Comparison of ENCODE assay signal across 9 mouse cellular contexts in genomic region chr13:109664956-109665802, GRCm38 (mm10).
A peak's percentile ranks its signal among the peaks of the same experiment; 100 is the strongest.
DNase-seq lines count a peak whose midpoint lies in the region; ATAC-seq and TF ChIP-seq lines count a peak whose summit lies in the region.
"Had no signal": no experiment of that assay in that cellular context is flagged by ENCODE, and none has a peak within 500 bp of the region (broad histone marks: within the 10 kb centered on the region; RNA-seq: fewer than 3 reads in every experiment).

No protein-coding gene starts in this region.

- no peak overlapping the region for H3K9ac ChIP-seq in forebrain, embryonic 13.5 days
- H3K9ac ChIP-seq in forebrain, embryonic 14.5 days (ENCODE audit: low read length): no peak overlapping the region
- no peak overlapping the region for H3K9ac ChIP-seq in lung, postnatal 0 days (replicated peaks; ENCODE audit: low read depth)
- no peak overlapping the region; the same call in 1 of the 2 replicates for H3K9ac ChIP-seq in stomach, embryonic 16.5 days (ENCODE audit: low read length)

- no peaks in the 10 kb centered on the region for H3K36me3 ChIP-seq in forebrain, embryonic 13.5 days (ENCODE audit: poor library complexity, severe bottlenecking)
- no peaks in the 10 kb centered on the region for H3K36me3 ChIP-seq in forebrain, embryonic 14.5 days (ENCODE audit: control insufficient read depth, insufficient read depth, low read length)
- no peaks in the 10 kb centered on the region for H3K36me3 ChIP-seq in lung, postnatal 0 days (ENCODE audit: insufficient read depth, low read length)
- no peaks in the 10 kb centered on the region for H3K36me3 ChIP-seq in stomach, embryonic 16.5 days (ENCODE audit: control insufficient read depth, insufficient read depth, low read length)
- H3K36me3 ChIP-seq: embryonic facial prominence, embryonic 10.5 days had no signal

- H3K4me2 ChIP-seq in forebrain, embryonic 13.5 days: no peak overlapping the region
- H3K4me2 ChIP-seq in forebrain, embryonic 14.5 days (ENCODE audit: low read length): no peak overlapping the region
- no peak overlapping the region for H3K4me2 ChIP-seq in lung, postnatal 0 days (replicated peaks; ENCODE audit: low read depth, low read length)
- no peak overlapping the region for H3K4me2 ChIP-seq in stomach, embryonic 16.5 days (ENCODE audit: low read depth, low read length)

- TF ChIP-seq CTCF in lung, postnatal 0 days (IDR thresholded peaks at IDR 0.05): no peak

- H3K4me1 ChIP-seq in forebrain, embryonic 13.5 days: 0 out of 2 replicates have a peak, but pooled peaks cover 6% of the 10 kb centered on the region
- H3K4me1 ChIP-seq in forebrain, embryonic 14.5 days (ENCODE audit: control insufficient read depth, insufficient read depth, low read length): no peaks in the 10 kb centered on the region
- H3K4me1 ChIP-seq in lung, postnatal 0 days (ENCODE audit: insufficient read depth, low read depth, low read length): peaks cover 12% of the 10 kb centered on the region; the same call in 1 of the 2 replicates
- H3K4me1 ChIP-seq in stomach, embryonic 16.5 days (ENCODE audit: control insufficient read depth, insufficient read depth, low read length): peaks cover 19% of the 10 kb centered on the region

- peak; percentile 83 for TF ChIP-seq EP300 in lung, postnatal 0 days (IDR thresholded peaks at IDR 0.05)

- H3K27me3 ChIP-seq in forebrain, embryonic 13.5 days: no peaks in the 10 kb centered on the region
- no peaks in the 10 kb centered on the region for H3K27me3 ChIP-seq in forebrain, embryonic 14.5 days (replicated peaks; ENCODE audit: control insufficient read depth, insufficient read depth, low read length)
- no peaks in the 10 kb centered on the region for H3K27me3 ChIP-seq in lung, postnatal 0 days (replicated peaks; ENCODE audit: insufficient read depth, low read length)
- H3K27me3 ChIP-seq in stomach, embryonic 16.5 days (ENCODE audit: control insufficient read depth, insufficient read depth, low read length): no peaks in the 10 kb centered on the region

- no peak overlapping the region for H3K4me3 ChIP-seq in forebrain, embryonic 13.5 days
- H3K4me3 ChIP-seq in forebrain, embryonic 14.5 days (ENCODE audit: low read depth, low read length): no peak overlapping the region
- no peak overlapping the region for H3K4me3 ChIP-seq in lung, postnatal 0 days (ENCODE audit: low read depth, low read length)
- no peak overlapping the region for H3K4me3 ChIP-seq in stomach, embryonic 16.5 days (replicated peaks; ENCODE audit: low read length)
- H3K4me3 ChIP-seq: embryonic facial prominence, embryonic 10.5 days had no signal

- no peaks in the 10 kb centered on the region for H3K9me3 ChIP-seq in forebrain, embryonic 13.5 days (replicated peaks)
- H3K9me3 ChIP-seq in forebrain, embryonic 14.5 days (replicated peaks; ENCODE audit: control insufficient read depth, low read length): no peaks in the 10 kb centered on the region
- H3K9me3 ChIP-seq in lung, postnatal 0 days (ENCODE audit: low read length): no peaks in the 10 kb centered on the region
- no peaks in the 10 kb centered on the region for H3K9me3 ChIP-seq in stomach, embryonic 16.5 days (replicated peaks; ENCODE audit: control insufficient read depth, low read length)
- H3K9me3 ChIP-seq: embryonic facial prominence, embryonic 10.5 days had no signal

- 0 out of 2 replicates have a peak, but pooled peaks have one; percentile 24 for ATAC-seq in forebrain, embryonic 13.5 days
- no peak for ATAC-seq in forebrain, embryonic 14.5 days
- ATAC-seq in lung, postnatal 0 days: peak; percentile 79
- ATAC-seq in stomach, embryonic 16.5 days (ENCODE audit: insufficient read depth, low FRiP score): peak; percentile 53; the same call in 1 of the 2 replicates
- no peak for ATAC-seq in inflammation-experienced regulatory T-cells, adult 6 months

- no peak for DNase-seq in forebrain, embryonic 14.5 days (ENCODE audit: low spot score)
- peak; percentile 56 for DNase-seq in lung, postnatal 0 days (ENCODE audit: low spot score)
- no peak for DNase-seq in lung, postnatal 4 days
- peak; percentile 26 for DNase-seq in lung, postnatal 36 days
- DNase-seq in right cerebral cortex, postnatal 36 days (ENCODE audit: low spot score in 2 of 2): no peak

- no peak overlapping the region for H3K27ac ChIP-seq in forebrain, embryonic 13.5 days
- H3K27ac ChIP-seq in forebrain, embryonic 14.5 days (ENCODE audit: low read depth, low read length): no peak overlapping the region
- H3K27ac ChIP-seq in lung, postnatal 0 days (ENCODE audit: low read length): 0 out of 2 replicates have a peak overlapping the region, but pooled peaks have one; percentile 9
- peak overlapping the region; percentile 46 for H3K27ac ChIP-seq in stomach, embryonic 16.5 days (ENCODE audit: low read length)
- H3K27ac ChIP-seq: embryonic facial prominence, embryonic 10.5 days had no signal

- WGBS in forebrain, embryonic 13.5 days: 74% methylated on average over 10 of the region's 10 CpGs
- 78% methylated on average over 10 of the region's 10 CpGs for WGBS in forebrain, embryonic 14.5 days
- 44% methylated on average over 10 of the region's 10 CpGs for WGBS in lung, postnatal 0 days
- 55% methylated on average over 10 of the region's 10 CpGs for whole genome bisulfite sequencing in stomach, embryonic 16.5 days

Comparison
In these comparisons a context has a peak if more than half of its experiments do, and no peak if none do; other contexts are left out.
1. ATAC-seq: peak in forebrain, embryonic 13.5 days (single experiment), lung, postnatal 0 days (single experiment) and stomach, embryonic 16.5 days (single experiment); none in forebrain, embryonic 14.5 days (single experiment) and inflammation-experienced regulatory T-cells, adult 6 months (single experiment).
2. DNase-seq: peak in lung, postnatal 0 days (single experiment) and lung, postnatal 36 days (single experiment); none in forebrain, embryonic 14.5 days (single experiment), lung, postnatal 4 days (0 of 2) and right cerebral cortex, postnatal 36 days (0 of 2).
3. H3K27ac ChIP-seq: peak in lung, postnatal 0 days (single experiment) and stomach, embryonic 16.5 days (single experiment); none in forebrain, embryonic 13.5 days (single experiment) and forebrain, embryonic 14.5 days (single experiment).